Mouse (Mus musculus) erythroblast, adult 5-6 weeks (primary cell): Measurements from ENCODE around the gene Ccdc65. TPM values are rescaled to one million over a fixed set of nuclear protein-coding genes. Genes with fewer than 3 reads are reported as not detected.

ENCODE experiments used
- ATAC-seq: replicated peaks from 2 replicates; pipeline ENCODE4 v1.8.0; 2016; ENCODE audit warnings: moderate number of reproducible peaks, mild to moderate bottlenecking, moderate TSS enrichment, inconsistent platforms; ENCODE audit not compliant: poor library complexity, low FRiP score, severe bottlenecking
- total RNA-seq, 2 experiments: library from RNA; stranded (forward) in 1 of 2; stranded (reverse) in 1 of 2; fragments of 150-400 nt in 1 of 2; fragments of 200-764, 138-1000 nt in 1 of 2; gene quantifications; 2 replicates each; pipeline versions ENCODE4 v1.2.3 to v1.2.4; 2015 to 2017; ENCODE audit warnings: low replicate concordance in 2 of 2

The Ccdc65 gene
- not detected in 2 replicates for total RNA-seq (2015; ENCODE audit: low replicate concordance)
- total RNA-seq (2017; ENCODE audit: low replicate concordance) = not detected in 2 replicates

GRCm38 (mm10) chr15:98707766-98708372 is at the start of gene Ccdc65:
Ccdc65 (plus strand) TSS chr15:98708207.
- ATAC-seq = no peak

- ATAC-seq = peak; percentile 63
Measured at GRCm38 (mm10) chr15:98662198-98662566, 45.8 kb upstream of the Ccdc65 start.

GRCm38 (mm10) chr15:98662567-98663545 is 45.2 kb upstream of the Ccdc65 start, which contains the start of gene Ddx23:
Ddx23 (minus strand) TSS chr15:98662894.
- peak; percentile 95 for ATAC-seq

GRCm38 (mm10) chr15:98664042-98664907 is 43.7 kb upstream of the Ccdc65 start:
- no peak for ATAC-seq

- no peak for ATAC-seq
Measured at GRCm38 (mm10) chr15:98672592-98672991, 35.4 kb upstream of the Ccdc65 start.

- no peak for ATAC-seq
Measured at GRCm38 (mm10) chr15:98673732-98674131, 34.3 kb upstream of the Ccdc65 start.

- no peak for ATAC-seq
Measured at GRCm38 (mm10) chr15:98674284-98674993, 33.6 kb upstream of the Ccdc65 start.

GRCm38 (mm10) chr15:98674994-98675545 is 32.9 kb upstream of the Ccdc65 start:
- ATAC-seq = no peak

- ATAC-seq = no peak
Measured at GRCm38 (mm10) chr15:98675634-98676250, 32.3 kb upstream of the Ccdc65 start.

GRCm38 (mm10) chr15:98676471-98676870 is 31.5 kb upstream of the Ccdc65 start:
- ATAC-seq = no peak

GRCm38 (mm10) chr15:98676940-98677728 is 30.9 kb upstream of the Ccdc65 start, which contains the start of gene Rnd1:
Rnd1 (minus strand) TSS chr15:98677461.
- peak; percentile 62 for ATAC-seq

GRCm38 (mm10) chr15:98677977-98678376 is 30.0 kb upstream of the Ccdc65 start:
- ATAC-seq = no peak

GRCm38 (mm10) chr15:98680660-98681059 is 27.3 kb upstream of the Ccdc65 start:
- no peak for ATAC-seq

- no peak for ATAC-seq
Measured at GRCm38 (mm10) chr15:98681633-98682032, 26.4 kb upstream of the Ccdc65 start.

- ATAC-seq = no peak
Measured at GRCm38 (mm10) chr15:98683177-98683576, 24.8 kb upstream of the Ccdc65 start.

GRCm38 (mm10) chr15:98683746-98684145 is 24.3 kb upstream of the Ccdc65 start:
- ATAC-seq = no peak

GRCm38 (mm10) chr15:98685926-98686325 is 22.1 kb upstream of the Ccdc65 start:
- no peak for ATAC-seq

GRCm38 (mm10) chr15:98689682-98690081 is 18.3 kb upstream of the Ccdc65 start:
- no peak for ATAC-seq
